Mouse (Mus musculus) lung, postnatal 0 days (tissue): ENCODE data around the gene Itgb4. TPM values are rescaled to one million over a fixed set of nuclear protein-coding genes. Genes with fewer than 3 reads are reported as not detected.

Experiments
- ATAC-seq: fragments of 200-750 bp; cut with Nextera tagmentation; 2 replicates; pipeline ENCODE4 v1.8.0; 2017; ENCODE audit warnings: moderate library complexity
- DNase-seq: peaks from one replicate; pipeline ENCODE4 v3.0.0-alpha.2; 2016; ENCODE audit warnings: low spot score
- H3K27ac ChIP-seq: fragments of 300-500 bp; sonication (generic); 2 replicates; pipeline ENCODE4 v1.5.1; 2014; ENCODE audit warnings: antibody characterized with exemption, mild to moderate bottlenecking, low read length, mixed read lengths
- H3K27me3 ChIP-seq: fragments of 300-500 bp; sonication (generic); replicated peaks from 2 replicates; pipeline ENCODE4 v1.6.1; 2014; ENCODE audit warnings: low read length, mixed read lengths; ENCODE audit not compliant: insufficient read depth
- H3K36me3 ChIP-seq: fragments of 300-500 bp; sonication (generic); 2 replicates; pipeline ENCODE4 v1.6.1; 2014; ENCODE audit warnings: low read length, mixed read lengths; ENCODE audit not compliant: insufficient read depth
- H3K4me1 ChIP-seq: fragments of 300-500 bp; sonication (generic); 2 replicates; pipeline ENCODE4 v1.6.1; 2014; ENCODE audit warnings: antibody characterized with exemption, low read depth, low read length, mixed read lengths; ENCODE audit not compliant: insufficient read depth
- H3K4me2 ChIP-seq: fragments of 300-500 bp; sonication (generic); replicated peaks from 2 replicates; pipeline ENCODE4 v1.6.1; 2014; ENCODE audit warnings: low read depth, mild to moderate bottlenecking, low read length, moderate library complexity, mixed read lengths
- H3K4me3 ChIP-seq: fragments of 300-500 bp; sonication (generic); 2 replicates; pipeline ENCODE4 v1.5.1; 2014; ENCODE audit warnings: low read depth, low read length
- H3K9ac ChIP-seq: fragments of 300-500 bp; sonication (generic); replicated peaks from 2 replicates; pipeline ENCODE4 v1.6.1; 2014; ENCODE audit warnings: low read depth, mild to moderate bottlenecking
- H3K9me3 ChIP-seq: fragments of 300-500 bp; sonication (generic); 2 replicates; pipeline ENCODE4 v1.6.1; 2016; ENCODE audit warnings: low read length, mixed read lengths
- CTCF ChIP-seq: IDR thresholded peaks from 2 replicates; pipeline ENCODE4 v1.5.1; 2016; ENCODE audit warnings: antibody characterized with exemption, mild to moderate bottlenecking
- EP300 ChIP-seq: IDR thresholded peaks from 2 replicates; pipeline ENCODE4 v1.6.1; 2016; ENCODE audit warnings: antibody characterized with exemption, mild to moderate bottlenecking, control low read depth
- WGBS: fragments of 180-500 bp; shearing (Covaris S2); extraction: QIAGEN DNeasy Blood & Tissue Kit; methylation state at CpG from one replicate; pipeline ENCODE4 v1.1.7; 2014; 5-methylcytosine and 5-hydroxymethylcytosine counted together
- polyA plus RNA-seq: library from polyadenylated mRNA; unstranded; fragments of >200 nt; fragmentation: Nextera tagmentation; extraction: Ambion mirVana; gene quantifications from 2 replicates; pipeline ENCODE4 v1.2.1, GENCODE M21; 2015

The Itgb4 gene
- polyA plus RNA-seq, 1 experiment from 2014 or later, result 4.2 TPM

DNA sequence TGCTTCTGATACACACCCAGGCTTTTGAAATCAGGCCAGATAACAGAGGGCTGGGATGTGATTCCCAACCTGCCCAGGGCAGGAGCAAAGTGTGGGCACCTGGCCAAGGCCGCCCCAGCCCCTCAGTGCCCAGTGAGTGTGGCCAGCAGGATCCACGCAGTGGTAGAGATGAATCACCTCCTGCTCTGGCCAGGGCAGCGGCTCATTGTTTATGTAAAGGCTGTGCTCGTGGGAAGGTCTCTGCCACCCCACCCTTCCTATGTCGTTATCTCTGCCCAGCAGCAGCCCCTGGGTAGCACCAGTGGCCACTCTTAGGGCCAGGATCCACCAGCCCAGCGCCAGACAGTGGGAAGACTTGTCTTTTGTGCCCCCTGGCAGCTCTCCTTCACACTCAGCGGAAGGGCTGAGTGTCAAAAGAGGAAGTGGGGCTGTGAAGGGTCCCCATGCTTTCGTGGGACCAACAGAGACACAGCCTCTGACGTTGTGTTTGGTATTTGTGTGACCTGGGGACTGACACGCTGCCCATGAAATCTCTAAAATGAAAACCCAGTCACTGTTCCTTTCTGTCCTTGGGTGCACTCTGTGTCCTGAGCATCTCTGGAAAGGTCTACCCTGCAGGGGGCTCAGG, 9.4 kb upstream of the Itgb4 start:
- DNase-seq, result peak; percentile 78
- 56% methylated on average over 10 of the region's 10 CpGs for WGBS
- Histone ChIP-seq H3K36me3 (peaks cover 30% of the 10 kb centered on the region), H3K9me3 (no peaks in the 10 kb centered on the region), H3K27me3 (no peaks in the 10 kb centered on the region), H3K4me3 (no peak overlapping the region), H3K9ac (no peak overlapping the region), H3K4me2 (no peak overlapping the region), H3K27ac (no peak overlapping the region), H3K4me1 (peaks cover 3% of the 10 kb centered on the region; the same call in 1 of the 2 replicates)
- TF ChIP-seq CTCF (no peak), EP300 (peak; percentile 97)
- ATAC-seq, result peak; percentile 95

DNA sequence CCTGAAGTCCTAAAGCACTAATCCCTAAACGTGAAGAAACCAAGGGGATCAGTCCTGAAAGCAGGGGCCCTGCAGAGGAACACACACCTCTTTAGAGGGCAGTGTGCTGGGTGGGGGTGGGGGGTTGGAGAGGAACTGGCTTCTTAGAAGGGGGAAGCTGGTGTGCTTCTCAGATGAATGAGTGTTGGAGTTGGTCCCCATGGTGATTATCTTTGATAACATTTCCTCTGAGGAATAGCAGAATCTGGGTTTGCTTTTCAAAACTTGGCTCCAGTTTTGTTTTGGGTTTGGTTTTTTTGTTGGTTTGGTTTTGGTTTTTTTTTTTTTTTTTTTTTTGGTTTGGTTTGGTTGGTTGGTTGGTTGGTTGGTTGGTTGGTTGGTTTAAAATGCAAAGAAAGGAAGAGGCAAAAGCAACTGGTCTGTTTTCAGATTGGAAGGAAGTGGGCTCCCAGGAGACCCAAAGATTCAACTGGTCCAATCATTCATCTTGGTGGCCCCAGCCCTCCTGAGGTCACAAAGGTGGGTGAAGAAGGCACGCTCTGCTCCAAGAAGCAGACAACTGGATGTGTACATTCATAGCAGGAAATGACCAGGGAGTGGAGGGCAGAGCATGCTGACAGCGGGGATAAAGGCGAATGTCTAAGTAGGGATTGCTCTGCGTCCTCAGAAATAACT, 5.6 kb upstream of the Itgb4 start:
- Histone ChIP-seq H3K27me3 (peaks cover 16% of the 10 kb centered on the region; the same call in 1 of the 2 replicates), H3K36me3 (peaks cover 7% of the 10 kb centered on the region; the same call in 1 of the 2 replicates), H3K4me2 (no peak overlapping the region), H3K27ac (no peak overlapping the region), H3K4me1 (peaks cover 8% of the 10 kb centered on the region; the same call in 1 of the 2 replicates), H3K4me3 (no peak overlapping the region), H3K9ac (no peak overlapping the region), H3K9me3 (no peaks in the 10 kb centered on the region)
- WGBS, result 55% methylated on average over 5 of the region's 5 CpGs
- TF ChIP-seq CTCF, result no peak
- no peak for TF ChIP-seq EP300
- ATAC-seq (no peak), DNase-seq (peak; percentile 36)

DNA sequence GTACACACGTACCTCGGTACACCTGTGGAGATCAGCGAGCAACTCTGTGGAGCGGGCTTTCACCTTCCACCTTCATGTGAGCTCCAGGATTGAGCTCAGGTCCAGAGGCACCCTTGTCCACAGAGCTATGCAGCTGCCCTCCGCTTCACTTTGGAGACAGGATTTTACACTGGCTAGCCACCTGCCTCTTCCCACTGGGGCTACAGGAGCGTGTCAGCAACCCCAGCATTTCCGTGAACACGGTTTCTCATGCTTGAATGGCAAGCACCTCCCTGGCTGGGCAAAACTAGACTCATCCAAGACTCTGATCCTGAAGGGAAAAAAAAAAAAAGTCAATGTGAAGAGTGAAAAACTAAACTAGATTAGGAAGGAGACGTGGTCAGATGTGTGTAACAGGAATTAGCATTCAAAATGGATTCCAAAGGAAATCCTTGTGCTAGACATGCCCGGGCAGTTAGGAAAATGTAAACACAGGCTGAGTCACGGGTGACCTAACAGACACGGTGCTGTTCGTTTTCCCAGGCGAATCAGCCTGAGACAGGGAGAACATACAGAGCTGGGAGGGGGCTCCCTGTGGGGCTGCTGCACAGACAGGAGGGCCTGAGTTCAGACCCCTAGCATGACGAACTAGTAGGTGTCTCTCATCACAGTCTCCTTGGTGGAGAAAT, 4.4 kb upstream of the Itgb4 start:
- peaks cover 24% of the 10 kb centered on the region for H3K27me3 ChIP-seq
- H3K9me3 ChIP-seq, result no peaks in the 10 kb centered on the region
- H3K4me2 ChIP-seq, result no peak overlapping the region
- no peak overlapping the region for H3K4me3 ChIP-seq
- WGBS, result 40% methylated on average over 15 of the region's 15 CpGs
- H3K4me1 ChIP-seq, result peaks cover 11% of the 10 kb centered on the region; the same call in 1 of the 2 replicates
- no peak overlapping the region for H3K27ac ChIP-seq
- no peak overlapping the region for H3K9ac ChIP-seq
- DNase-seq (peak; percentile 57), ATAC-seq (no peak; the same call in 1 of the 2 replicates)
- no peaks in the 10 kb centered on the region for H3K36me3 ChIP-seq
- TF ChIP-seq EP300 (no peak), CTCF (no peak)

DNA sequence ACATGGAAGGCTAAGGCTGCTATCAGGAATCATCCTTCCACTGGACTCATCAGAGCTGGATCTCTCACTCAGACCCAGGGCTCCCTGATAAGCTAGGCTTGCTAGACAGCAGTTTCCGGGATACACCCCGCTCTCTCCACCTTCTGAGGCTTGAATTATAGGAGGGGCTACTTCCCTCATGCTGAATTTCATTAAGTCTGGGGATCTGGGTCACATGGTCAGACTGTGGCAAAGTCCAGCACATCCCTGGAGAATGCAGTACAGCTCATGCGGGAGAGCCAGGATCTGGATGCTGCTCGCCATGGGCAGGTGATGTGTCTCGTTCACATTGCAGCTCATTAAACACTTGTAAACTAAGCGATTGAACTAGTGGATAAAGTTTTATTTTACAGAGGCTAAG, 3.5 kb upstream of the Itgb4 start:
- peaks cover 29% of the 10 kb centered on the region for H3K27me3 ChIP-seq
- peaks cover 11% of the 10 kb centered on the region; the same call in 1 of the 2 replicates for H3K4me1 ChIP-seq
- DNase-seq, result no peak
- 67% methylated on average over 6 of the region's 6 CpGs for WGBS
- no peak overlapping the region for H3K27ac ChIP-seq
- ATAC-seq, result no peak
- no peak overlapping the region for H3K9ac ChIP-seq
- H3K9me3 ChIP-seq, result no peaks in the 10 kb centered on the region
- no peaks in the 10 kb centered on the region for H3K36me3 ChIP-seq
- H3K4me2 ChIP-seq, result no peak overlapping the region
- no peak overlapping the region for H3K4me3 ChIP-seq
- TF ChIP-seq CTCF (no peak), EP300 (no peak)

DNA sequence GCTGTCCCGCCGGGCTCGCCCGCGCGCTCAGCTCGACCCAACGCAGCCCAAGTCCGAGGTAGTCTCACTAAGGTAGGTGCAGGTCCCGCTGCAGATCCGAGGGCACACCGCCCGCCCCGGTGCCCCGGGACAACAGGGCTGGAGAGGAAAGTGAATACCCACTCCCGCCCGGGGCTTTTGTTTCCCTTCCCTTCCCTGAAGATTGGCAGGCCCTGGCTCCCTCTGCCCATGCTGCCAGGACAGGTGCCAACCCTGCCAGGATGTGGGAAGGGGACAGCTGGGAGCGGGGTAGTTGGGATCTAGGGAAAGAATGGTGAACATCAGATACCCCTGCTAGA, 543 bp downstream of the Itgb4 start:
- Histone ChIP-seq H3K4me1 (peaks cover 8% of the 10 kb centered on the region; the same call in 1 of the 2 replicates), H3K4me3 (peak overlapping the region; percentile 40), H3K27me3 (peaks cover 44% of the 10 kb centered on the region), H3K36me3 (no peaks in the 10 kb centered on the region), H3K9me3 (no peaks in the 10 kb centered on the region), H3K4me2 (peak overlapping the region; percentile 67), H3K9ac (no peak overlapping the region), H3K27ac (no peak overlapping the region)
- ATAC-seq, result no peak
- TF ChIP-seq EP300, result no peak
- TF ChIP-seq CTCF, result no peak
- WGBS, result under 1% methylated on average over 18 of the region's 18 CpGs
- no peak for DNase-seq

DNA sequence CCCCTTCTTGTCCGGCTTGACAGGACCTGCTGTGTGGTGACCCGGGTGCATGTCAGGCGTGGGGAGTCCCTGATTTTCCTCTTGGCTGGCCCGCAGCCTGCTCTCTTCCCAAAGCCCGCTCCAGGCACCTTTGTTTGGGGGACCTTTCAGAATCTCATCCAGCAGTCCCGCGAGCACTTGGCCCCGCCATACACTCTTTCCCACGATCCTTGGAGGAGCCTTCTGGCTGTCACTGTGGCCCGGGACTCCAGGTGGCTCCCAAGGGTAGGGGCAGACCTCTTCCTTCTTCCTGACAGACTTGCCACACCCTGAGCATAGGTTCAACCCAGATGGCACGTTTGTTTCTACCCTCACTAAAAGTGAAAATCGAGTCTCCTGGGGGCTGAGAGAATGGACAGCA, 1.0 kb downstream of the Itgb4 start:
- no peak for ATAC-seq
- DNase-seq, result no peak
- peak overlapping the region; percentile 67 for H3K4me2 ChIP-seq
- peaks cover 3% of the 10 kb centered on the region; the same call in 1 of the 2 replicates for H3K4me1 ChIP-seq
- no peaks in the 10 kb centered on the region for H3K9me3 ChIP-seq
- H3K27ac ChIP-seq, result no peak overlapping the region
- no peaks in the 10 kb centered on the region for H3K36me3 ChIP-seq
- no peak for TF ChIP-seq CTCF
- TF ChIP-seq EP300, result no peak
- 26% methylated on average over 12 of the region's 12 CpGs for WGBS
- H3K9ac ChIP-seq, result no peak overlapping the region
- peaks cover 44% of the 10 kb centered on the region for H3K27me3 ChIP-seq
- peak overlapping the region; percentile 40 for H3K4me3 ChIP-seq
